Mouse (Mus musculus) ES-Bruce4 (cell line): ENCODE measurements around the gene Rbm4b. TPM values are rescaled to one million over a fixed set of nuclear protein-coding genes. Genes with fewer than 3 reads are reported as not detected.
"Not testable (repeated sequence)": the region's sequence is repeated elsewhere in the genome, so short reads cannot be mapped to it uniquely, and the experiment has no call there.

Experiments used
- H3K27ac ChIP-seq: 2 replicates; pipeline ENCODE4 v1.5.1; 2012; ENCODE audit warnings: low read length, inconsistent platforms; ENCODE audit not compliant: insufficient read depth
- H3K27me3 ChIP-seq: 2 replicates; pipeline ENCODE4 v1.6.1; 2012; ENCODE audit warnings: mild to moderate bottlenecking, low read length, inconsistent platforms; ENCODE audit not compliant: control insufficient read depth, poor library complexity, insufficient read depth, severe bottlenecking
- H3K36me3 ChIP-seq: 2 replicates; pipeline ENCODE4 v1.6.1; 2012; ENCODE audit warnings: inconsistent platforms, mild to moderate bottlenecking, low read length, moderate library complexity; ENCODE audit not compliant: control insufficient read depth, poor library complexity, insufficient read depth, severe bottlenecking
- H3K4me1 ChIP-seq: one replicate; pipeline ENCODE4 v1.8.1; 2011; ENCODE audit warnings: low read length; ENCODE audit not compliant: control insufficient read depth, insufficient read depth
- H3K4me3 ChIP-seq: 2 replicates; pipeline ENCODE4 v1.5.1; 2011; ENCODE audit warnings: low read depth, mild to moderate bottlenecking, low read length
- H3K9ac ChIP-seq: 2 replicates; pipeline ENCODE4 v1.6.1; 2012; ENCODE audit warnings: low read depth, mild to moderate bottlenecking, inconsistent platforms; ENCODE audit not compliant: poor library complexity, severe bottlenecking
- H3K9me3 ChIP-seq: replicated peaks from 2 replicates; pipeline ENCODE4 v1.6.1; 2012; ENCODE audit warnings: mild to moderate bottlenecking, low read length, inconsistent platforms; ENCODE audit not compliant: control insufficient read depth, poor library complexity, insufficient read depth, severe bottlenecking
- CTCF ChIP-seq: IDR thresholded peaks from one replicate; pipeline ENCODE4 v1.8.1; 2011; ENCODE audit warnings: low read depth, low read length
- EP300 ChIP-seq: IDR thresholded peaks from 2 replicates; pipeline ENCODE4 v1.6.1; 2011; ENCODE audit warnings: low read depth, low read length; ENCODE audit not compliant: insufficient read depth
- POLR2A ChIP-seq: IDR thresholded peaks from one replicate; pipeline ENCODE4 v1.8.1; 2011; ENCODE audit warnings: low read length; ENCODE audit not compliant: insufficient read depth
- polyA plus RNA-seq: library from polyadenylated mRNA; stranded (reverse); fragments of >200 nt; gene quantifications from 2 replicates; pipeline ENCODE4 v1.2.4, GENCODE M21; 2011; ENCODE audit warnings: low read depth; ENCODE audit not compliant: missing spikeins, insufficient read depth, insufficient read length

Rbm4b gene
- polyA plus RNA-seq, 1 experiment: 7.4 TPM

DNA sequence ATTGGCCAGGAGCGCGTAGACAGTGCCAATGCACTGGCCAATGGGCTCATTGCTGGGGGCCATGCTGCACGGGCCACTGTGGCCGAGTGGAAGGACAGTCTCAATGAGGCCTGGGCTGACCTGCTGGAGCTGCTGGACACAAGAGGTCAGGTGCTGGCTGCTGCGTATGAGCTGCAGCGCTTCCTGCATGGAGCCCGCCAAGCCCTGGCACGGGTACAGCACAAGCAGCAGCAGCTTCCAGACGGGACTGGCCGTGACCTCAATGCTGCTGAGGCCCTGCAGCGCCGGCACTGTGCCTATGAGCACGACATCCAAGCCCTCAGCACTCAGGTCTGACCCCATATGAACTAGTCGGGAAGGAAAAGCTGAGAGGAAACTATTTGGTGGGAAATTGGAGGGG is 9.7 kb upstream of the Rbm4b start:
- peaks cover 3% of the 10 kb centered on the region; the same call in 1 of the 2 replicates for H3K36me3 ChIP-seq
- no peak overlapping the region for H3K27ac ChIP-seq
- H3K27me3 ChIP-seq: no peaks in the 10 kb centered on the region
- no peak overlapping the region for H3K4me3 ChIP-seq
- TF ChIP-seq CTCF (no peak), EP300 (no peak), POLR2A (no peak)
- H3K9ac ChIP-seq: no peak overlapping the region
- H3K4me1 ChIP-seq: no peaks in the 10 kb centered on the region
- H3K9me3 ChIP-seq: no peaks in the 10 kb centered on the region

DNA sequence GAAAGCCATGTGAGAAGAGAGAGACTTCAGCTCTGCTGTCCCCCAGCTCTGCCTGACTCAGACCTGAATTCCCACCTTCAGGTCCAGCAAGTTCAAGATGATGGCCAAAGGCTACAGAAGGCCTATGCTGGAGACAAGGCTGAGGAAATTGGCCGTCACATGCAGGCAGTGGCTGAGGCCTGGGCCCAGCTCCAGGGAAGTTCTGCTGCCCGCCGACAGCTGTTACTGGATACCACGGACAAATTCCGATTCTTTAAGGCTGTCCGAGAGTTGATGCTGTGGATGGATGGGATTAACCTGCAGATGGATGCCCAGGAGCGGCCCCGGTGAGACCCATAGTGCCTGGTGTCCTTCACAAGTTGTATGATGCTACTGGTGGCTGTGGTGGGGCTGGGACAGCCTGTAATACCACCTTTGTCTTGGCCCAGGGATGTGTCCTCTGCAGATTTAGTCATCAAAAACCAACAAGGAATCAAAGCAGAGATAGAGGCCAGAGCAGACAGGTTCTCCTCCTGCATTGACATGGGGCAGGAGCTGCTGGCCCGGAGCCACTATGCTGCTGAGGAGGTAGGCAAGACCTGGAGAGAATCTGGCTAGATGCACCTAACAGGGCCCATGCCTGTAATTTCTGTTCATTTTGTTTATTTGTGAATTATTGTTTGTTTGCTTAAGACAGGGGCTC is 8.5 kb upstream of the Rbm4b start:
- Histone ChIP-seq H3K4me3 (no peak overlapping the region), H3K27me3 (no peaks in the 10 kb centered on the region), H3K36me3 (peaks cover 3% of the 10 kb centered on the region; the same call in 1 of the 2 replicates), H3K4me1 (no peaks in the 10 kb centered on the region), H3K27ac (no peak overlapping the region), H3K9ac (no peak overlapping the region), H3K9me3 (no peaks in the 10 kb centered on the region)
- TF ChIP-seq POLR2A: no peak
- no peak for TF ChIP-seq CTCF
- TF ChIP-seq EP300: no peak

DNA sequence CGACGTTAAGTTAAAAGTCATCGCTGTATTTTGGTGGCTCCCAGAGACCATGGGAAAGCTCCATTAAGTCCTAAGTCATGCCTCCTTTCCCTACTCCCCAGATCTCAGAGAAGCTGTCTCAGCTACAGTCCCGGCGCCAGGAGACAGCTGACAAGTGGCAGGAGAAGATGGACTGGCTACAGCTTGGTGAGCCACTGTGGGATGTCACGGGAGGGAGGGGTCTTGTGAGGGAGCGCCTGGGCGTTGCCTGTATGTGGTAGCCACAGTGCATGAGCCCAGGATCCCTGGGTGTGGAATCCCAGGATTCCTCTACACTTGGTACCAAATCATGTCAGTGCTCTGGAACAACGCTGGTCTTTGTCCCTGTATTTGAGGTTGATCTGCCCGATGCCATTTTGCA is 7.8 kb upstream of the Rbm4b start:
- Histone ChIP-seq H3K9ac (no peak overlapping the region), H3K27ac (no peak overlapping the region), H3K4me3 (no peak overlapping the region), H3K27me3 (no peaks in the 10 kb centered on the region), H3K36me3 (peaks cover 3% of the 10 kb centered on the region; the same call in 1 of the 2 replicates), H3K9me3 (no peaks in the 10 kb centered on the region), H3K4me1 (no peaks in the 10 kb centered on the region)
- TF ChIP-seq POLR2A (no peak), EP300 (no peak), CTCF (no peak)

DNA sequence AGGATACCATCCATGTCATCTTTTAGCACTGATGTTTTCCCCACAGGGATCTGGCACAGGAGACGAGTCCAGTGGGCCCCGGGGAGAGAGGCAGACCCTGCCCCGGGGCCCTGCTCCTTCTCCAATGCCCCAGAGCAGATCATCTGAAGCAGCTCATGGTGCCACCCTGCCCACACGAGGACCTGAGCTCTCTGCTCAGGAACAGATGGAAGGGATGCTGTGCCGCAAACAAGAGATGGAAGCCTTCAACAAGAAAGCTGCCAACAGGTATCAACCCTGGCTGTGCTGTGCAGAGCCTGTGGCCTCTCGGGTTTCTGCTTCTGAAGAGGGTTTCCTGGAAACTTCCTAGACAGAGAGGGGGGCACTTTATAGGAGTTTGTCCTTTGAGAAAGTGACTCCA is 6.3 kb upstream of the Rbm4b start:
- H3K36me3 ChIP-seq: peaks cover 3% of the 10 kb centered on the region; the same call in 1 of the 2 replicates
- no peak overlapping the region for H3K27ac ChIP-seq
- TF ChIP-seq CTCF (no peak), EP300 (no peak)
- H3K9ac ChIP-seq: no peak overlapping the region
- no peaks in the 10 kb centered on the region for H3K9me3 ChIP-seq
- no peaks in the 10 kb centered on the region for H3K27me3 ChIP-seq
- no peak overlapping the region for H3K4me3 ChIP-seq
- H3K4me1 ChIP-seq: no peaks in the 10 kb centered on the region

DNA sequence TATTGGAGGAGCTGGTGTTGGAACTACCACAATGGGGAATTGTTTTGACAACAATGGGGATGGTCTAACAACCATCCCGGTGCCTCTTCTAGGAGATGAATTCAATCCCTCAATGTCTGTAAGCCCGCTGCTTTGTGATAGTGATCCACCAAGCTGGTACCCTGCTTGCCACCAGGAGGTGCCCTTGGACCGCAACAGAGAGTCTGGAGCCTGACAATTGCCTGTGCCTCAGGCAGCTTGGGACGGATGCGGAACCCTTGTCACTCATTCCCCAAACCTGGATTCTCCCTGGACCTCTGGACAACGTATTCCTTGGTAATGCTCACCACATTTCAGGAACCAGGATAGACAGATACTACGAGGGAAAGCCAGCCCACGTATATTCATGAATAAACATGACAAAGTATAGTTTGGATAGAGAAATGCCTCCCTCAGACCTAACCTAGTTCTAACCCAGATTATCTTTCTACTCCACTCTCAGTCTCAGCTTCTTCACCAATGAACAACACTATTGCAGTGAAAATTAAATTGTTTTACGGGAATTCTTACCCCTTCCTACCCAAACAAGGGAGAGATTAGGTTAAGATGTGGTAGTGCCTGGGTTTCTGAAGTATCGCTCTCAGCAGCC is 618 bp upstream of the Rbm4b start:
- TF ChIP-seq POLR2A (no peak), CTCF (peak; percentile 97), EP300 (0 out of 2 replicates have a peak, but pooled peaks have one; percentile 34)
- Histone ChIP-seq H3K9ac (peak overlapping the region; percentile 22; the same call in 1 of the 2 replicates), H3K9me3 (no peaks in the 10 kb centered on the region), H3K27ac (no peak overlapping the region; the same call in 1 of the 2 replicates), H3K4me3 (peak overlapping the region; percentile 67), H3K4me1 (no peaks in the 10 kb centered on the region), H3K36me3 (peaks cover 13% of the 10 kb centered on the region), H3K27me3 (no peaks in the 10 kb centered on the region)

DNA sequence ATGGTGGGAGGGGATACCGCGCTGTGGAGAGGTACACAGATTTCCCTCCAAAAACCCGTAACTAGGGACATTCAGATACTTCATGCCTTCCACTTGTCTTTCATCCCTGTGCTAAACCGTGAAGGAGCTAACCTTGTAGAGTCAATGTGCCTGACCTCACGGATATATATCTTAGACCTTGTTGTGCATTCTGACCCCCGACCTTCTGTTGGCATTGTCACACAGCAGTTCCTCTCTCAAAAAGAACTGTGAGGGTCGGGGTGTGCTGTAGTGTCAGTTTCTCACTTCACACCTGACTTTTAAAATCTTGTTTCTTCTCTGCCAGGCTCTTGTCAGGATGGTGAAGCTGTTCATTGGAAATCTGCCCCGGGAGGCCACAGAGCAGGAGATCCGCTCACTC is 624 bp downstream of the Rbm4b start:
- H3K36me3 ChIP-seq: peaks cover 25% of the 10 kb centered on the region
- H3K27ac ChIP-seq: peak overlapping the region; percentile 48; the same call in 1 of the 2 replicates
- H3K4me1 ChIP-seq: no peaks in the 10 kb centered on the region

DNA sequence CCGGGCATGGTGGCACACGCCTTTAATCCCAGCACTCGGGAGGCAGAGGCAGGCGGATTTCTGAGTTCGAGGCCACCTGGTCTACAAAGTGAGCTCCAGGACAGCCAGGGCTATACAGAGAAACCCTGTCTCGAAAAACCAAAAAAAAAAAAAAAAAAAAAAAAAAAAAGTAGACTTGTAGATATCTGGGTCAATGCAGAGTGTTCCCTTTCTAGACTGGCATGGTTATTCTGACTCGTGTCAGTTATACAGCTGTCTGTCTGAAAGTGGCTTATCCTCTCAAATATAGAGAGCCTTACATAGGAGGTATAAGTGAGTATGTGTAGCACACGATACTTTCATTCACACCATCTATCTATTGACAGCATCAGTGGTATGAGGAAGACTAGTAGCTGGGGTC is 4.2 kb downstream of the Rbm4b start:
- H3K4me1 ChIP-seq, H3K4me3 ChIP-seq, H3K27me3 ChIP-seq, H3K9ac ChIP-seq, H3K27ac ChIP-seq, H3K9me3 ChIP-seq: not testable (repeated sequence)
- H3K36me3 ChIP-seq: peaks cover 49% of the 10 kb centered on the region

More for the DNA sequence above, 624 bp downstream of the Rbm4b start:
- no peaks in the 10 kb centered on the region for H3K9me3 ChIP-seq
- H3K27me3 ChIP-seq: no peaks in the 10 kb centered on the region
- H3K9ac ChIP-seq: peak overlapping the region; percentile 79
- H3K4me3 ChIP-seq: peak overlapping the region; percentile 75
- TF ChIP-seq CTCF (no peak), EP300 (no peak), POLR2A (no peak)
